Mouse (Mus musculus): ENCODE results near the gene Gm10251. TPM values are rescaled to one million over a fixed set of nuclear protein-coding genes. Genes with fewer than 3 reads are reported as not detected.
"Not testable (repeated sequence)": the region's sequence is repeated elsewhere in the genome, so short reads cannot be mapped to it uniquely, and the experiment has no call there.

Gm10251 gene
- not detected in 2 replicates for polyA plus RNA-seq (2015; fragmentation: Nextera tagmentation; extraction: Ambion mirVana)

DNA sequence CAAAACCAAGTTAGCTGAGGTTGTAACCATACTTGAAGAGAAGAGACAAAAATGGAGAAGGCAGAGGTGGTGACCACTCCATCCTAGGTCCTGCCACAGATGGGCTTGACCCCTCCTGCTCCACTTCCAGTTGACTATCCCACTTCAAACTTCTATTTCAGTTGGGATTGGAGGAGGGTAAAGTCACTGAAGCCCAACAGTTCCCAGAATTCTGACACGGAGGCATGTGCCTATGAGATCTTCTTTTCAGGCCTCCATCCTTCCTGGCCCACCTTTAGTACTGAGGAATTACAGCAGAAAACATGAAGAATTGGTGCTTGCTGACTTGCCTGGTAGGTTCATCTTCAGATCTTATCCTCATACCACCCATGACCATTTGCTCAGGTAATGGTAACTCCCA is at the start of gene Gm10251:
Gm10251 (minus strand) TSS at position 101 of the 400 bp plus-strand sequence.
- no CpG with 5 or more reads among the region's 1 CpGs for WGBS
- ATAC-seq (replicated peaks; ENCODE audit: extremely low read depth, insufficient read depth, low FRiP score); H3K36me3 ChIP-seq (ENCODE audit: control insufficient read depth, insufficient read depth): not testable (repeated sequence)

DNA sequence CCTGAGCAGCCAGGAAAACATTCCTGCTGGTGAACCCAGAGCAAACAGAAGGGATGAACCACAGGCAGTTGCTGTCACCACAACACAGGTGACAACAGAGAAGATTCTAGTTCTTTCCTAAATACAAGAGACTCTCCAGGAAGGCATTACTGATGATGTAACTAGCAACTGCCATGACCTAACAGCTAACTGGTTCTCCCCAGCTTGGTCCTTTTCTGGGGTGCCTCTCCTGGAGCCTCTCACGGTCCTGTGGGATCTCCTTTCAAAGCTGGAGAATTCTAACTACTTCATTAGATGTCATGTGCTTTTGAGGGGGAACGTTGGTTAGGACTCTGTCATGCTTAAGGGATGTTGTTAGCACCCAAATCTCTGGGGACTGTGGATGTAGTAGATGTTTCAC is 36.2 kb upstream of the Gm10251 start, which contains the start of gene Gm8050:
Gm8050 (minus strand) TSS at position 101 of the 400 bp plus-strand sequence.
- not testable (repeated sequence) for H3K9ac ChIP-seq (ENCODE audit: low read length); H3K4me3 ChIP-seq (ENCODE audit: low read length); H3K27me3 ChIP-seq (ENCODE audit: control insufficient read depth, insufficient read depth, low read length); H3K4me2 ChIP-seq (ENCODE audit: low read depth, low read length); H3K27ac ChIP-seq (ENCODE audit: low read length); H3K4me1 ChIP-seq (ENCODE audit: control insufficient read depth, insufficient read depth, low read length); ATAC-seq (replicated peaks; ENCODE audit: extremely low read depth, insufficient read depth, low FRiP score); H3K36me3 ChIP-seq (ENCODE audit: control insufficient read depth, insufficient read depth); H3K9me3 ChIP-seq (replicated peaks; ENCODE audit: control insufficient read depth, low read length)
- WGBS, result no CpG with 5 or more reads among the region's 2 CpGs

More for the DNA sequence above, at the start of gene Gm10251:
- H3K9ac ChIP-seq (ENCODE audit: low read length); H3K4me3 ChIP-seq (ENCODE audit: low read length); H3K4me1 ChIP-seq (ENCODE audit: control insufficient read depth, insufficient read depth, low read length); H3K27me3 ChIP-seq (ENCODE audit: control insufficient read depth, insufficient read depth, low read length); H3K27ac ChIP-seq (ENCODE audit: low read length); H3K9me3 ChIP-seq (replicated peaks; ENCODE audit: control insufficient read depth, low read length); H3K4me2 ChIP-seq (ENCODE audit: low read depth, low read length): not testable (repeated sequence)

DNA sequence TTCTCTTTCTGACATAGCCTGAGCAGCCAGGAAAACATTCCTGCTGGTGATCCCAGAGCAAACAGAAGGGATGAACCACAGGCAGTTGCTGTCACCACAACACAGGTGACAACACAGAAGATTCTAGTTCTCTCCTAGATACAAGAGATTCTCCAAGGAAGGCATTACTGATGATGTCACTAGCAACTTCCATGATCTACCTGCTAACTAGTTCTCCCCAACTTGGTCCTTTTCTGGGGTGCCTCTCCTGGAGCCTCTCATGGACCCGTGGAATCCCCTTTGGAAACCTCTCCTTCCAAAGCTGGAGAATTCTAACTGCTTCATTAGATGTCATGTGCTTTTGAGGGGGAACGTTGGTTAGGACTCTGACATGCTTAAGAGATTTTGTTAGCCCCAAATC is 61.7 kb downstream of the Gm10251 start, which contains the start of gene Gm3460:
Gm3460 (minus strand) TSS at position 101 of the 400 bp plus-strand sequence.
- H3K4me1 ChIP-seq (ENCODE audit: control insufficient read depth, insufficient read depth, low read length); ATAC-seq (replicated peaks; ENCODE audit: extremely low read depth, insufficient read depth, low FRiP score); H3K4me2 ChIP-seq (ENCODE audit: low read depth, low read length); H3K27me3 ChIP-seq (ENCODE audit: control insufficient read depth, insufficient read depth, low read length); H3K9ac ChIP-seq (ENCODE audit: low read length); H3K4me3 ChIP-seq (ENCODE audit: low read length); H3K36me3 ChIP-seq (ENCODE audit: control insufficient read depth, insufficient read depth); H3K9me3 ChIP-seq (replicated peaks; ENCODE audit: control insufficient read depth, low read length); H3K27ac ChIP-seq (ENCODE audit: low read length): not testable (repeated sequence)
- WGBS, result 60% methylated on average over 1 of the region's 2 CpGs

DNA sequence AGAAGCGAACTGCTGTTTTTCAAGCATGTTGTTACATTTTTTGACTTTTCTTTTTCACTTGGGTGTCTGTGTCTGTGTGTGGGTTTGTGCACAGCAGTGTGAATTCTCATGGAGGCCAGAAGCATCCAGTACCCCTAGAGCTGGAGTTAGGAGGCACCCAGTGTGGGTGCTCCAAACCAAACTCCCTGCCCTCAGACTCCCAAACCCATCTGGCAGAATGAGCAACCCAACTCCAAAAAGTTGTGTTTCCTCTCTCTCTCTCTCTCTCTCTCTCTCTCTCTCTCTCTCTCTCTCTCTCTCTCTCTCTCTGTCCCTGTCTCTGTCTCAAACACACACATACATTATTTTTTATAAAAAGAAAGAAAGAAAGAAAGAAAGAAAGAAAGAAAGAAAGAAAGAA is 77.5 kb downstream of the Gm10251 start:
- no CpG with 5 or more reads among the region's 1 CpGs for WGBS
- H3K4me3 ChIP-seq (ENCODE audit: low read length); ATAC-seq (replicated peaks; ENCODE audit: extremely low read depth, insufficient read depth, low FRiP score): not testable (repeated sequence)

DNA sequence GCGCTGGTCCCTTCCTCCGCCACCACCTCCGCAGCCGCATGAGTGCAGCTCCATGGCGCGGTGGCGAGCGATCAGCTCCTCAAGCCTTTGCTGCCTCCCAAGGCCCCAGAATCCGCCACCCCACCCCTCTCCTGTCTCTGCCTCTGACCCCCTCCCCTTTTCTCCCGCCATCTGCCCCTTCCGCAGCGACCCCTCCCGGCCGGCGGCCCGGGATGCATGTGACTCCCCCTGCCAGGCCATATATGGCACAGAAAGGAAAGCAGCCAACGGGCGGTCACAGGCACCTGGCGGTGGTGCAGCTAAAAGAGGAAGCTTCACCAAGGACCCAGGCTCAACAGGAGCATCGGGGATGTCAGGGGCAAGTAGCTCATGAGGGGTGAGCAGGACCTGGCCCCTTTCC is 79.0 kb downstream of the Gm10251 start:
- 1% methylated on average over 20 of the region's 20 CpGs for WGBS
- H3K27ac ChIP-seq (ENCODE audit: low read length), result not testable (repeated sequence)
- H3K9ac ChIP-seq (ENCODE audit: low read length), result 0 out of 2 replicates have a peak overlapping the region, but pooled peaks have one; percentile 20

More for the DNA sequence above, 77.5 kb downstream of the Gm10251 start:
- not testable (repeated sequence) for H3K36me3 ChIP-seq (ENCODE audit: control insufficient read depth, insufficient read depth); H3K27ac ChIP-seq (ENCODE audit: low read length); H3K27me3 ChIP-seq (ENCODE audit: control insufficient read depth, insufficient read depth, low read length); H3K9ac ChIP-seq (ENCODE audit: low read length); H3K4me1 ChIP-seq (ENCODE audit: control insufficient read depth, insufficient read depth, low read length); H3K9me3 ChIP-seq (replicated peaks; ENCODE audit: control insufficient read depth, low read length); H3K4me2 ChIP-seq (ENCODE audit: low read depth, low read length)

DNA sequence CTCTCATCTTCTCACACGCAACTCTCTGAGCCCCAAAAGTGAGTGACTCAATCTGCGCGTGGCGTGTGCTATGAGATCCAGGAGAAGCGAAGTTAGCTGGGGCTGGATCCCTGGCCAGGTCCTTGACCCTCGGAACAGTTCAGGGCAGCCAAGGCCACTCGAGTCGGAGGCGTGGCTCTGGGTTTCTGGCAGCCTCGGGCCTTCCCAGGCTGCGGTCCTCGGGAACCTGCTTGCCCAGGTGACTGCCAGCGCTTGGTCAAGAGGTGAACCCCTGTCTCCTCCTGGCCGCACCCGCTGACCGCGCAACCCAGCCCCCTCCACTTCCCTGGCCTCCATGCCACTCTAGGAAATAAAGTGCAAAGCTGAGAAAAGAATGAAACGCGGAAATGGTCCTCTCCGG is 79.4 kb downstream of the Gm10251 start:
- 10% methylated on average over 17 of the region's 20 CpGs for WGBS

More for the DNA sequence above, 79.0 kb downstream of the Gm10251 start:
- H3K36me3 ChIP-seq (ENCODE audit: control insufficient read depth, insufficient read depth); ATAC-seq (replicated peaks; ENCODE audit: extremely low read depth, insufficient read depth, low FRiP score); H3K27me3 ChIP-seq (ENCODE audit: control insufficient read depth, insufficient read depth, low read length); H3K9me3 ChIP-seq (replicated peaks; ENCODE audit: control insufficient read depth, low read length); H3K4me1 ChIP-seq (ENCODE audit: control insufficient read depth, insufficient read depth, low read length): not testable (repeated sequence)
- Histone ChIP-seq H3K4me3 (ENCODE audit: low read length) (peak overlapping the region; percentile 43), H3K4me2 (ENCODE audit: low read depth, low read length) (peak overlapping the region; percentile 62)

DNA sequence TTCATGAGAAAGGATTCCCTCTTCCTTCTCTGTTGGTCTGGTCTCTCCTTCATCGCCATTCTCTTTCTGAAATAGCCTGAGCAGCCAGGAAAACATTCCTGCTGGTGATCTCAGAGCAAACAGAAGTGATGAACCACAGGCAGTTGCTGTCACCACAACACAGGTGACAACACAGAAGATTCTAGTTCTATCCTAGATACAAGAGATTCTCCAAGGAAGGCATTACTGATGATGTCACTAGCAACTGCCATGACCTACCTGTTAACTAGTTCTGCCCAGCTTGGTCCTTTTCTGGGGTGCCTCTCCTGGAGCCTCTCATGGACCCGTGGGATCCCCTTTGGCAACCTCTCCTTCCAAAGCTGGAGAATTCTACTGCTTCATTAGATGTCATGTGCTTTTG is 93.5 kb downstream of the Gm10251 start, which contains the start of gene Gm3629:
Gm3629 (minus strand) TSS at position 101 of the 400 bp plus-strand sequence.
- 23% methylated on average over 1 of the region's 2 CpGs for WGBS

More for the DNA sequence above, 79.4 kb downstream of the Gm10251 start:
- H3K4me1 ChIP-seq (ENCODE audit: control insufficient read depth, insufficient read depth, low read length); H3K27me3 ChIP-seq (ENCODE audit: control insufficient read depth, insufficient read depth, low read length); ATAC-seq (replicated peaks; ENCODE audit: extremely low read depth, insufficient read depth, low FRiP score); H3K36me3 ChIP-seq (ENCODE audit: control insufficient read depth, insufficient read depth); H3K9me3 ChIP-seq (replicated peaks; ENCODE audit: control insufficient read depth, low read length); H3K27ac ChIP-seq (ENCODE audit: low read length): not testable (repeated sequence)
- H3K4me3 ChIP-seq (ENCODE audit: low read length), result peak overlapping the region; percentile 43
- H3K9ac ChIP-seq (ENCODE audit: low read length), result peak overlapping the region; percentile 29; the same call in 1 of the 2 replicates
- peak overlapping the region; percentile 62 for H3K4me2 ChIP-seq (ENCODE audit: low read depth, low read length)

More for the DNA sequence above, 93.5 kb downstream of the Gm10251 start, which contains the start of gene Gm3629:
- H3K9ac ChIP-seq (ENCODE audit: low read length); H3K36me3 ChIP-seq (ENCODE audit: control insufficient read depth, insufficient read depth); H3K4me3 ChIP-seq (ENCODE audit: low read length); H3K4me1 ChIP-seq (ENCODE audit: control insufficient read depth, insufficient read depth, low read length); H3K4me2 ChIP-seq (ENCODE audit: low read depth, low read length); H3K9me3 ChIP-seq (replicated peaks; ENCODE audit: control insufficient read depth, low read length); H3K27me3 ChIP-seq (ENCODE audit: control insufficient read depth, insufficient read depth, low read length); H3K27ac ChIP-seq (ENCODE audit: low read length); ATAC-seq (replicated peaks; ENCODE audit: extremely low read depth, insufficient read depth, low FRiP score): not testable (repeated sequence)

Other genes starting within 250 kb of the Gm10251 start
- gene Gm3594, start 239.6 kb downstream of the Gm10251 start, polyA plus RNA-seq (2015; fragmentation: Nextera tagmentation; extraction: Ambion mirVana), result not detected in 2 replicates
- not detected in 2 replicates for gene Gm8356, start 146.9 kb downstream of the Gm10251 start, polyA plus RNA-seq (2015; fragmentation: Nextera tagmentation; extraction: Ambion mirVana)
- gene Gm3629, start 93.6 kb downstream of the Gm10251 start, polyA plus RNA-seq (2015; fragmentation: Nextera tagmentation; extraction: Ambion mirVana), result 0.29 and 0.80 TPM in 2 replicates
- gene Gm3460, start 61.8 kb downstream of the Gm10251 start, polyA plus RNA-seq (2015; fragmentation: Nextera tagmentation; extraction: Ambion mirVana), result 0.26 TPM in 1 of 2 replicates, not detected in the other
- gene Gm8050, start 36.1 kb upstream of the Gm10251 start, polyA plus RNA-seq (2015; fragmentation: Nextera tagmentation; extraction: Ambion mirVana), result not detected in 2 replicates
- 6.1 and 10.1 TPM in 2 replicates for gene Gm3636, start 58.2 kb upstream of the Gm10251 start, polyA plus RNA-seq (2015; fragmentation: Nextera tagmentation; extraction: Ambion mirVana)
- not detected in 2 replicates for gene Gm8362, start 90.2 kb upstream of the Gm10251 start, polyA plus RNA-seq (2015; fragmentation: Nextera tagmentation; extraction: Ambion mirVana)
- not detected in 2 replicates for gene Gm3642, start 156.1 kb upstream of the Gm10251 start, polyA plus RNA-seq (2015; fragmentation: Nextera tagmentation; extraction: Ambion mirVana)
- 0.56 and 0.67 TPM in 2 replicates for gene Gm3667, start 205.8 kb upstream of the Gm10251 start, polyA plus RNA-seq (2015; fragmentation: Nextera tagmentation; extraction: Ambion mirVana)